Mouse (Mus musculus) common myeloid progenitor, adult 5-6 weeks (primary cell): ENCODE data around the gene Pank4. TPM values are rescaled to one million over a fixed set of nuclear protein-coding genes. Genes with fewer than 3 reads are reported as not detected.

Experiments
- ATAC-seq: replicated peaks from 2 replicates; pipeline ENCODE4 v1.8.0; 2016; ENCODE audit warnings: low read depth, mild to moderate bottlenecking, moderate TSS enrichment, inconsistent platforms; ENCODE audit not compliant: poor library complexity, severe bottlenecking
- total RNA-seq: library from RNA; stranded (forward); fragments of 200-1000, 187-1606 nt; gene quantifications from 2 replicates; pipeline ENCODE4 v1.2.3, GENCODE M21; 2017

Pank4 gene
- total RNA-seq, 1 experiment from 2014 or later: 35.5 TPM

- no peak for ATAC-seq
Observed at GRCm38 (mm10) chr4:154942632-154943322, 21.1 kb upstream of the Pank4 start.

- no peak for ATAC-seq
Observed at GRCm38 (mm10) chr4:154943323-154944039, 20.4 kb upstream of the Pank4 start.

- ATAC-seq: peak; percentile 98
Observed at GRCm38 (mm10) chr4:154944121-154944590, 19.8 kb upstream of the Pank4 start.

GRCm38 (mm10) chr4:154946319-154946718, 17.6 kb upstream of the Pank4 start:
- peak; percentile 43; the same call in 1 of the 2 replicates for ATAC-seq

GRCm38 (mm10) chr4:154948066-154948939, 15.6 kb upstream of the Pank4 start:
- ATAC-seq: no peak

- ATAC-seq: no peak
Observed at GRCm38 (mm10) chr4:154948940-154949588, 14.9 kb upstream of the Pank4 start.

GRCm38 (mm10) chr4:154949589-154949982, 14.3 kb upstream of the Pank4 start:
- no peak for ATAC-seq

- no peak for ATAC-seq
Observed at GRCm38 (mm10) chr4:154952461-154953241, 11.3 kb upstream of the Pank4 start.

GRCm38 (mm10) chr4:154956604-154957003, 7.3 kb upstream of the Pank4 start:
- no peak for ATAC-seq

- ATAC-seq: no peak
Observed at GRCm38 (mm10) chr4:154957289-154957993, 6.5 kb upstream of the Pank4 start.

- ATAC-seq: no peak
Observed at GRCm38 (mm10) chr4:154958171-154958570, 5.8 kb upstream of the Pank4 start.

GRCm38 (mm10) chr4:154958621-154959020, 5.3 kb upstream of the Pank4 start:
- no peak for ATAC-seq

- no peak for ATAC-seq
Observed at GRCm38 (mm10) chr4:154960021-154960689, 3.8 kb upstream of the Pank4 start.

- no peak for ATAC-seq
Observed at GRCm38 (mm10) chr4:154960690-154961225, 3.2 kb upstream of the Pank4 start, which contains the start of gene Hes5. Hes5 (plus strand) TSS chr4:154960923.

GRCm38 (mm10) chr4:154961226-154961738, 2.6 kb upstream of the Pank4 start:
- peak; percentile 27 for ATAC-seq

GRCm38 (mm10) chr4:154961911-154962310, 2.0 kb upstream of the Pank4 start:
- peak; percentile 44 for ATAC-seq

- no peak for ATAC-seq
Observed at GRCm38 (mm10) chr4:154962683-154963082, 1.2 kb upstream of the Pank4 start.
